Mouse (Mus musculus): ENCODE measurements at regions not wholly inside any gene's neighbourhood (a gene's known extent, or its start where the extent isn't known, plus 50 kb on each side); places are given as distances from the start of the nearest gene placed in this dataset.

DNA sequence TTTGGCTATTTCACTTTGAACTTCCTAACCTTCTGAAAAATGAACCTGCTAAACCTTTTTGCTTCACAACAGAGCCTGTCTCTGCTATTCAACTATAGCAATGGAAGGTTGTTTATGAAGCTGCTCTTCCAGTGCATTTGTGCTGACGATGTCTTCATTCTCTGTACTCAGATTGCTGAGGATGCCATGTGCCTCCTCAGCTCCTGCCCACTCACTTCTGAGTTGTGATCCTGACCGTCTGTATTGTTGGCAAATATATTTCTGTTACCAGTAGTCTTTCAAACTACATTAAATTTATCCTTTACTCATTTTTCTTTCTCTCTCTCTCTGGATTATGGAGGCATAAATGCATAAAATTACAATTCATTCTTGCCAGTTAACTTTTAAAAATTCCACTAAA, 419.2 kb downstream of the Pdha2 start:
- no peak for TF ChIP-seq CTCF (IDR thresholded peaks at IDR 0.05; ENCODE audit: borderline replicate concordance, extremely low read depth, insufficient read depth, insufficient read length)
- TF ChIP-seq POLR2A (IDR thresholded peaks at IDR 0.05; ENCODE audit: borderline replicate concordance, extremely low read depth, insufficient read depth, insufficient read length, poor library complexity, severe bottlenecking), result no peak
